Mouse (Mus musculus) ES-E14 (cell line): ENCODE measurements around the gene Carmil1.

ENCODE experiments used
- HCFC1 ChIP-seq: IDR thresholded peaks from 2 replicates; pipeline ENCODE4 v1.6.1; 2012; ENCODE audit warnings: low read length, inconsistent platforms, borderline replicate concordance; ENCODE audit not compliant: insufficient read depth
- MAFK ChIP-seq: IDR thresholded peaks from 2 replicates; pipeline ENCODE4 v1.6.1; 2014; ENCODE audit warnings: mild to moderate bottlenecking, low read depth, low read length, inconsistent platforms; ENCODE audit not compliant: insufficient read depth
- ZC3H11A ChIP-seq: IDR thresholded peaks from 2 replicates; pipeline ENCODE4 v1.6.1; 2012; ENCODE audit warnings: low read depth, mild to moderate bottlenecking, inconsistent platforms, low read length, borderline replicate concordance
- ZNF384 ChIP-seq: IDR thresholded peaks from 2 replicates; pipeline ENCODE4 v1.6.1; 2012; ENCODE audit warnings: low read depth, low read length, inconsistent platforms

- TF ChIP-seq ZNF384 (no peak), HCFC1 (no peak), MAFK (no peak), ZC3H11A (no peak)
Measured at GRCm38 (mm10) chr13:24306248-24306647, 25.7 kb upstream of the Carmil1 start.
